Mouse (Mus musculus): ENCODE measurements around the gene Tmem100.

The Tmem100 gene

GRCm38 (mm10) chr11:90015281-90015680 lies 14.9 kb upstream of the Tmem100 start:
- no peak for DNase-seq (ENCODE audit: low read depth, low spot score)

GRCm38 (mm10) chr11:90019161-90019560 lies 11.0 kb upstream of the Tmem100 start:
- no peak for DNase-seq (ENCODE audit: low read depth, low spot score)

DNA sequence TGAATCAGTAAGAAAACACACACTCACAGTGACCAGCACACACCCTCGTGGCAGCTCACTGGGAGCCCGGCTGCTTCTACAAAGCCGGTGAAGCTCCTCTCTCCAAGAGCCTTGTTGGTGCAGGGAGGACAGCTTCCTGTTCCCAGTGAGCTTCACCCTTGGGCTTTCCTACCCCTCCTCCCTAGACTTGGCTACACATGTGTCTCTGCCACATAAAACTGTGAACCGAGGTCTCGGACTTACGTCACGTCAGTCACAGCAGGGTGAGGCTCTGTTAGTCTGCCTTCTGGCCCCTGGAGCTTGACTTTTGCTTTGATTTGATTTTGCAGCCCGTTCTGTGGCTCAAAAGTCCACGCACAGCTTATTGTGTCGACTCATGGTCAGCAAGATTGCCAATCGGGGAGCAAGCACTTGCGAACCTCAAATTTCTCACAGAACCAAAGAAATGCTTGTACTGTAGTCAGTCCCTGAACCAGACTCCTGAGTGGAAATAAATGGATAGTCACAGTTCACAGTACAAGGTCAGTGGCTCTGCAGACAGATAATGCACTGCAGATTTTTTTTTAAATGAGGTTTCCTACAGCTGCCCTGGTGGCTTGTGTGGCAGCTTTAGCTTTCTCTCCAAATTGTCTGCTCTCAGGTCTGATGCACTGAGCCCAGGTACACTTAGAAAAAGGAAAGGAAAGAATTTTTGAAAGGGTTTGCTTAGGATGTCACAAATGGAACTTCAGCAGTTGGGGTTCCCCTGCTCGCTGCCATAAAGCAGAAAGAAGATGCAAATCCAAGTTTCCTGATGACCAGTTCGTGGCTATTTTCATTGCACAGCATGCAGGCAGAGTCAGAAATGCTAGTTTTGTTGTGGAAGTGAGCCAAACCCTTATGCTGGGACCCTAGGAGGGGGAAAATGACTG lies 4.0 kb upstream of the Tmem100 start:
- no peak for DNase-seq (ENCODE audit: low read depth, low spot score)

- DNase-seq (ENCODE audit: low read depth, low spot score) = no peak
Observed at GRCm38 (mm10) chr11:90026802-90027174, 3.4 kb upstream of the Tmem100 start.

GRCm38 (mm10) chr11:90027216-90027615 lies 2.9 kb upstream of the Tmem100 start:
- DNase-seq (ENCODE audit: low read depth, low spot score) = peak; percentile 4

GRCm38 (mm10) chr11:90028746-90029145 lies 1.4 kb upstream of the Tmem100 start:
- DNase-seq (ENCODE audit: low read depth, low spot score) = no peak

GRCm38 (mm10) chr11:90029354-90029753 lies 794 bp upstream of the Tmem100 start:
- DNase-seq (ENCODE audit: low read depth, low spot score) = peak; percentile 4

DNA sequence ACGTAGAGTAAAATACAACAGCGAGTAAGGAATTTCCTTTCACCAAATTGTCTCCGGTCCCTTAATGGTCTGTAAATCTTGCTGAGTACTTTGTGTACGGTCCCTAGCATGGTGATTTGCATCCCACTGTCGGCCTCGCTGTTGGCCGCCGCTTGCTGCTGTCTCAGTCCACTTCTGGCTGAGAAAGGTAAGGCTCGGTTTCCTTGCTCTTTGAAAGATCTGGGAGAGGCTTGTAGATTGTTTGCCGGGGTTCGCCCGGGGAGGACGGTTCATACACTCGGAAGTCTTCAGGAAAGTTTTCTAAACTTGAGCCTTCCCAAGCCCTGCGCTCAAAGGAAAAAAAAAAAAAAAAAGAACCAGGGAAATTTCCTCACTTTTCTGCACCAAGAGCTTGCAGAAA lies 409 bp downstream of the Tmem100 start:
- DNase-seq (ENCODE audit: low read depth, low spot score) = peak; percentile 28

DNA sequence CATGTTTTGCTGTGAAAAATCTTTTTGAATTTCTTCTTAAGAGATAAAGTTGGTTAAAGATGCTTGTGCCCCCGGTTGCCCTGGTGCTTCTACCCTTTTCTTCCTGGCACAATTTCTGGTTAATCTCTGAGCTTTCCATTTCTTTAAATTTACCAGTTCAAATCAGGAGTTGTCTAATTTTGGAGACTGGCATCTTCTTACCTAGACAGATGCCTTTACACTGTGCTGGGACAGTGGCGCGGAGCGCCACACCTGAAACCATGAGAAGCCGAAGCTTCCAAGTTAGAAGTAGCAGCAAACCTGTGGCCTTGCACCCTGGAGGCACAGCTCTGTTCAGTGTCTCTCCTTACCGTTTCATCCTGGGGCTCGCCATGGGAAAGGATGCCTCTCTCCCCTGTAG lies 928 bp downstream of the Tmem100 start:
- DNase-seq (ENCODE audit: low read depth, low spot score) = no peak

DNA sequence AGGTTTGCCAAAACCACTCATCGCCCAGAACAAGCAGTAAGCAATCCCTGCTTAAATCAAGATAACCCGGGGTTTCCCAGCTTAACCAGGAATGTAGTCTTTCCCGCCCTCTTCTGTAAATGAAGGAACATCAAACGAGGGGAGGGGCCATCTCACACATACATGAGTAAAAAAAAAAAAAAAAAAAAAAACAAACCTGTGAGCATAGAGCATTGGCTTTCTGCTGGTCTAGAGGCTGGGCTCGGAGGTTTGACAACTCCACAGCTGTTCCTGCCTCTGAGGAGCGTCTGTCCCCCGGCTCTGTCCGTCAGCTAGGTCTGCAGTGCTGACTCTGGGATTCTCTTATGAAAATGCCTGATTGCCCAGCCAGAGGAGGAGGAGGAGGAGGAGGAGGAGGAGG lies 2.7 kb downstream of the Tmem100 start:
- no peak for DNase-seq (ENCODE audit: low read depth, low spot score)

DNA sequence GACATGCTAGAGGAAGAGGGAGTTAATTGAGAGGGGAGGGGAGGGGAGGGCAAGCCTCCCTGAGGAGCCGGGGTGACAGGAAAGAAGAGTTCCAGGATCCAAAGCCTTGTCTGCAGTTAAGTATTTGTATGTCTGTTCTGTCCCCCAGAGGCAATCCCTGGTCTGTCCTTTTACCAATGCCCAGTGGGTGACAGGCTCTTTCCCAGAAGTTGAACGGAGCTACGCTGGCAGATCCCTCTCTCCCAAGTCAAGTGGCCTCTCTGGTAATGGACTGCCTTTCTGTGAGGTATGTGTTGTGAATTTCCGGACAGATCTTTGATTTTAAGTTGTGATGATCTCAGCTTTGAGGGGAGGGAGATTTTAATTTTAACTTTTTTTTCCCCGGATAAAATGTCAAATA lies 3.3 kb downstream of the Tmem100 start:
- DNase-seq (ENCODE audit: low read depth, low spot score) = no peak

DNA sequence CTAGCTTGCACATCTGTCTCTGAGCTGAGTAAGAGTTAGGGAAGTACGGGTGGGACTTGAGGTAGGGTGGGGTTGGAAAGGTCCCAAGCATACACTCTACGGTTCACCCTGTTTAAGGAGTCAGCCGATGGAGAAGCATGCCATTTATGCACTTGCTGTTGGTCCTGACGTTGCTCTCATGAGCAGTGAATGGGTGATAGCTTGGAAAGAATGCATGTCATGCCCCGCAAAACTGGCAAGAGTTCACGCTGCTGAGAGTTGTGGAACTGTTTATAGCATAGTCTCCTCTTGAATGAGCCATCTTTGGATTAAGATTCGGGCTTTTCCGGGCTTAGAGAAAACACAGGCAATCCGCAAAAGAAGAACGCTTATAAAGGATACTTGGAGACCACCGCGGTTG lies 4.5 kb downstream of the Tmem100 start:
- DNase-seq (ENCODE audit: low read depth, low spot score) = no peak

- no peak for DNase-seq (ENCODE audit: low read depth, low spot score)
Observed at GRCm38 (mm10) chr11:90035532-90035931, 5.4 kb downstream of the Tmem100 start.

DNA sequence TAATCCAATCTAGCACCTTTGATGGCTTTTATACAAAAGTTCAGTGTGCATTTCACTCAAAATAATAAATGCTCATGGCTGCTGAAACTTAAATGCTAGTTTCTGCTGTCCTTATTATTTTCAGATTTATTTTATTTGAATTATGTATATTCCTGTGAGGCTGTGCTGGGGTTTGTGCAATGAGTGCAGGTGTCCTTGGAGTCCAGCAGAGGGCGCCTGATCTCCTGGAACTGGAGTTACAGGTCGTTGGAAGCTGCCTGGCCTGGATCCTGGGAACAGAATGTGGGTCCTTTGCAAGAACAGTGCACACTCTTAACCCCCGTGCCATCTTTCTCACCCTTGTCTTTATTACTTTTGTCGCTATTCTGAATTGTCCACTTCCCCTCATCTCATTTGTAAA lies 6.3 kb downstream of the Tmem100 start:
- no peak for DNase-seq (ENCODE audit: low read depth, low spot score)

DNA sequence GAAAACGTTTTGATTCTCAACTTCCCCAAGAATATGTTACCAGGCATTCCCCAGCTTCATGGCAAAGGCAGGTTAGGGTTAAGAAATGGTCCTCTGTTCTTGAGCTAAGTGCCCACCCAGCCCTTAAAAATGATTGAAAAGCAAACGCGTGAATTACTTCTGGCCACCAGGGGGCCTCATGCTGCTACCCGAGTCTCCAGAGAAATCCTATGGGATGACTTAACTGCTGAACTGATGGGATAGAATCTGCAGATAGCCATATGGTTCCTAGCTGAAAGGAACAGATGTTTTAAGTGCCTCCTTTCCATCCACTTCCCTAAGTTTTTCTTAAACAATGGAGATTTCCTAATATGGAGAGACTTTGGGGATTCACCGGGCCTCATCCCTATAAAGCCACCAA lies 7.9 kb downstream of the Tmem100 start:
- peak; percentile 16 for DNase-seq (ENCODE audit: low read depth, low spot score)

- DNase-seq (ENCODE audit: low read depth, low spot score) = no peak
Observed at GRCm38 (mm10) chr11:90044459-90044858, 14.3 kb downstream of the Tmem100 start.

DNA sequence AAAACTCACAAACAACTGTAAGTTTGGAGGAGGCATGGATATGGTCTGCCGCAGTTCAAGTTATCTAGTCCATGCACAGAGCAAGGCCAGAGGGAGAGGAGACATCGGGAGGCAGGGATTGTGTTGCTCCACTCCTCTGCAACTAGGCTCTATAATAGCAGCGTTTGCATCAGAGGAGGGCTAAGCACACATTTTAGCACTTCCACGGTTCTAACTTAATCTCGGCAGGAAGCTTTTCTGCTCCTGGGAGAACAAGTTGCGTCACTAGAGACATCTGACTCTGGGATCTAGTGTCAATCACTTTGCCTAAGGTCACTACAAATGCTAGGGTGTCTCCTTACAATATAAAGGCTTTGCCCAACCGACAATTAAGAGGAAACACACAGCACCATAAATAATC lies 16.1 kb downstream of the Tmem100 start:
- no peak for DNase-seq (ENCODE audit: low read depth, low spot score)

GRCm38 (mm10) chr11:90047271-90047670 lies 17.1 kb downstream of the Tmem100 start:
- DNase-seq (ENCODE audit: low read depth, low spot score) = no peak

- no peak for DNase-seq (ENCODE audit: low read depth, low spot score)
Observed at GRCm38 (mm10) chr11:90050016-90050415, 19.9 kb downstream of the Tmem100 start.

- DNase-seq (ENCODE audit: low read depth, low spot score) = no peak
Observed at GRCm38 (mm10) chr11:90052785-90053184, 22.6 kb downstream of the Tmem100 start.

DNA sequence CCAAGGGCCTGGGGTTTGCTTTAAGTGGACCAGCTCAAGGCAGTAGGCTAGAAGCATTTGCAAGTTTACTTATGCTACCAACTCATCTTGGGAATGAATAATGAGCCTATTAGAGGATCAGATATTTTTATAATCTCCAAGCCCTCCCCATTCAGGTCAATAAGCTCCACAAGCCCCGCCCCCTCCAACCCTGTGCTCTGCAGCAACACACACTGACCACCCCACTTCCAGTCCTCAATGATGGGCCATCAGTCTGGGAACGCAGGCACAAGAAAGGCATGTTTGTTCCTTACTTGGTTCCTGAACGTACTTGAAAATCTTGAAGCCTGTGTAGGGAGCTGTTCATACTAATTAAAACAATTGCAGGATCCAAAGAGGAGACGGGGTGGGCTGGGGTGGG lies 23.7 kb downstream of the Tmem100 start:
- DNase-seq (ENCODE audit: low read depth, low spot score) = no peak

- DNase-seq (ENCODE audit: low read depth, low spot score) = no peak
Observed at GRCm38 (mm10) chr11:90054401-90054800, 24.3 kb downstream of the Tmem100 start.

GRCm38 (mm10) chr11:90057070-90057469 lies 26.9 kb downstream of the Tmem100 start:
- no peak for DNase-seq (ENCODE audit: low read depth, low spot score)

GRCm38 (mm10) chr11:90059241-90059640 lies 29.1 kb downstream of the Tmem100 start:
- DNase-seq (ENCODE audit: low read depth, low spot score) = no peak
